ENCODE assay signal across 9 mouse cellular contexts in the genomic region with DNA sequence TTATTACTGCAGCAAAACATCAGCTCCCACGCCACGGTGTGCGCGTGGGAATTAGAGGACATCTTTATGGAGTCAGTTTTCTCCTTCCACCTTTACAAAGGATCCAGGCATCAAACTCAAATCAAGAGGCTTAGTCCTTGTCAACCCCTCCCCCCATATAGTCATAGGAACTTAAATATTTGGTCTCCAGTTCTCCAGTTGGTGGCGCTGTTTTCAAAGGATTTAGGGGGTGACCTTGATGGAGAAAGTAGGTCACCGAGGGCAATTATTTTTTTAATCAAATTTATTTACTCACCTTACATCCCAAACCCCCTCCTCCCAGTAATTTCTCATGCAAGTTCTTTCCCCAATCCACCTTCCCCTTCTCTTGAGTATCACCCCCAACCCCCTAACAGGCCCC.
DNase-seq lines count a peak whose midpoint lies in the region.
"Had no signal": no experiment of that assay in that cellular context is flagged by ENCODE, and none has a peak within 500 bp of the region (broad histone marks: within the 10 kb centered on the region; RNA-seq: fewer than 3 reads in every experiment).

No protein-coding gene starts in this region.

- peak; percentile 13 for DNase-seq in kidney, adult 18-20 months
- DNase-seq in kidney, adult 11 months = no peak
- DNase-seq in CD8-positive naive resting alpha-beta T cell, adult 2 months (ENCODE audit: low read depth in 2 of 2, low spot score in 2 of 2) = peak; percentile 35 to 52
- DNase-seq in c-Kit-positive CD71-negative TER-119-negative erythroid progenitor cells, embryonic 14.5 days (ENCODE audit: low read depth) = peak; percentile 41
- peak; percentile 44 for DNase-seq in lung, postnatal 36 days
- DNase-seq in cerebellum, adult 11 months = no peak
- no peak for DNase-seq in right cerebral cortex, postnatal 36 days (ENCODE audit: low spot score in 2 of 2)
- no peak for DNase-seq in layer of hippocampus, adult 11-12 months (ENCODE audit: low spot score)
- DNase-seq: adrenal gland, adult 2 months had no signal

Comparison
In these comparisons a context has a peak if more than half of its experiments do, and no peak if none do; other contexts are left out.
1. DNase-seq: peak in kidney, adult 18-20 months (single experiment), CD8-positive naive resting alpha-beta T cell, adult 2 months (2 of 2), c-Kit-positive CD71-negative TER-119-negative erythroid progenitor cells, embryonic 14.5 days (single experiment) and lung, postnatal 36 days (single experiment); none in kidney, adult 11 months (single experiment), cerebellum, adult 11 months (single experiment), right cerebral cortex, postnatal 36 days (0 of 2) and layer of hippocampus, adult 11-12 months (single experiment).